Mouse (Mus musculus): Measurements from ENCODE around the gene Dysf.

Gene Dysf

GRCm38 (mm10) chr6:84119731-84120530 lies 111.5 kb downstream of the Dysf start:
- no peak for DNase-seq (ENCODE audit: low read depth)

GRCm38 (mm10) chr6:84124609-84125008 lies 116.2 kb downstream of the Dysf start:
- DNase-seq (ENCODE audit: low read depth): no peak

GRCm38 (mm10) chr6:84125101-84125500 lies 116.7 kb downstream of the Dysf start:
- DNase-seq (ENCODE audit: low read depth): no peak

- DNase-seq (ENCODE audit: low read depth): no peak
These were observed 119.8 kb downstream of the Dysf start for GRCm38 (mm10) chr6:84128229-84128628.

- DNase-seq (ENCODE audit: low read depth): no peak
These were observed 122.5 kb downstream of the Dysf start for GRCm38 (mm10) chr6:84130867-84131266.

GRCm38 (mm10) chr6:84131539-84131938 lies 123.1 kb downstream of the Dysf start:
- no peak for DNase-seq (ENCODE audit: low read depth)

- no peak for DNase-seq (ENCODE audit: low read depth)
These were observed 124.7 kb downstream of the Dysf start for GRCm38 (mm10) chr6:84133053-84133452.

GRCm38 (mm10) chr6:84133996-84134721 lies 125.8 kb downstream of the Dysf start:
- DNase-seq (ENCODE audit: low read depth): no peak

- DNase-seq (ENCODE audit: low read depth): no peak
These were observed 126.5 kb downstream of the Dysf start for GRCm38 (mm10) chr6:84134722-84135394.

GRCm38 (mm10) chr6:84135709-84136108 lies 127.3 kb downstream of the Dysf start:
- no peak for DNase-seq (ENCODE audit: low read depth)

- no peak for DNase-seq (ENCODE audit: low read depth)
These were observed 128.0 kb downstream of the Dysf start for GRCm38 (mm10) chr6:84136345-84136744.

GRCm38 (mm10) chr6:84139932-84140331 lies 131.5 kb downstream of the Dysf start:
- no peak for DNase-seq (ENCODE audit: low read depth)

- no peak for DNase-seq (ENCODE audit: low read depth)
These were observed 134.1 kb downstream of the Dysf start for GRCm38 (mm10) chr6:84142481-84142880.

GRCm38 (mm10) chr6:84143328-84143727 lies 134.9 kb downstream of the Dysf start:
- DNase-seq (ENCODE audit: low read depth): no peak

- DNase-seq (ENCODE audit: low read depth): no peak
These were observed 136.0 kb downstream of the Dysf start for GRCm38 (mm10) chr6:84144393-84144792.

- DNase-seq (ENCODE audit: low read depth): no peak
These were observed 139.0 kb downstream of the Dysf start for GRCm38 (mm10) chr6:84147206-84148004.

- DNase-seq (ENCODE audit: low read depth): no peak
These were observed 140.1 kb downstream of the Dysf start for GRCm38 (mm10) chr6:84148470-84148869.

GRCm38 (mm10) chr6:84154508-84154907 lies 146.1 kb downstream of the Dysf start:
- no peak for DNase-seq (ENCODE audit: low read depth)

- DNase-seq (ENCODE audit: low read depth): no peak
These were observed 147.4 kb downstream of the Dysf start for GRCm38 (mm10) chr6:84155765-84156164.

- DNase-seq (ENCODE audit: low read depth): no peak
These were observed 148.2 kb downstream of the Dysf start for GRCm38 (mm10) chr6:84156481-84157025.

- no peak for DNase-seq (ENCODE audit: low read depth)
These were observed 150.7 kb downstream of the Dysf start for GRCm38 (mm10) chr6:84159046-84159445.

GRCm38 (mm10) chr6:84167612-84168011 lies 159.2 kb downstream of the Dysf start:
- DNase-seq (ENCODE audit: low read depth): no peak
